Mouse (Mus musculus) cerebellum, adult 2 months (tissue): ENCODE measurements around the gene Peli2.

Experiments
- CTCF ChIP-seq: fragments of 200-500 bp; IDR thresholded peaks from 2 replicates; pipeline ENCODE4 v1.5.1; 2011; ENCODE audit warnings: low read depth, mild to moderate bottlenecking, control low read depth, low read length, moderate library complexity, borderline replicate concordance; ENCODE audit not compliant: insufficient read depth
- POLR2A ChIP-seq: fragments of 200-500 bp; IDR thresholded peaks from 2 replicates; pipeline ENCODE4 v1.6.1; 2011; ENCODE audit warnings: low read length, control low read depth, borderline replicate concordance; ENCODE audit not compliant: insufficient read depth

DNA sequence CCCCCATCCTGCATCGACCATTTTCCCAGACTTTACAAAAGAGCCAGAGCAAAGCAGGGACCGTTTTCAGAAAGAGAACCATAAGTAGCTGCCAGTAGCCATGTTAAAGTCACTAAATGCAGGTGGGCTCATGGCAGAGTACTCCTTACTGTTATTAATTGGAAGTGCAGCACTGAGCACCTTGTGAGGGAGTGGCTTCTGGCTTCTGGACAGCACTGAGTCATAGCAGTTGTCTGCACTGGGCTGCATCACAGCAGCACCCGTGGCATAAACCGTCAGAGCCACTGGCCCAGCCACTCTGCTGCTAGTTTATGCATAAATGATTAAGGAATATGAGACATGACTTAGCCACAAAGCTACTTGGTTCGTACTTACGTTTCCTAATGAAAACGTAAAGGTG, 120.7 kb downstream of the Peli2 start:
- TF ChIP-seq POLR2A (no peak), CTCF (no peak)
